Mouse (Mus musculus) G1E (cell line): ENCODE measurements around the gene Tapbpl. TPM values are rescaled to one million over a fixed set of nuclear protein-coding genes. Genes with fewer than 3 reads are reported as not detected.

Source experiments
- ATAC-seq: 2 replicates; pipeline ENCODE4 v1.8.0; 2016; ENCODE audit warnings: mild to moderate bottlenecking; ENCODE audit not compliant: insufficient number of reproducible peaks, poor library complexity, low FRiP score, severe bottlenecking; ENCODE audit errors: extremely low read depth
- DNase-seq: peaks from one replicate; pipeline ENCODE4 v3.0.0; 2012; ENCODE audit warnings: low spot score
- H3K27me3 ChIP-seq: 2 replicates; pipeline ENCODE4 v1.6.1; 2012; ENCODE audit warnings: mild to moderate bottlenecking, low read length, inconsistent platforms; ENCODE audit not compliant: insufficient read depth
- H3K36me3 ChIP-seq: replicated peaks from 2 replicates; pipeline ENCODE3; 2012; ENCODE audit warnings: mild to moderate bottlenecking, inconsistent platforms
- H3K4me1 ChIP-seq: 2 replicates; pipeline ENCODE4 v1.6.1; 2012; ENCODE audit warnings: low read depth, low read length, inconsistent platforms, mixed read lengths; ENCODE audit not compliant: insufficient read depth
- H3K4me3 ChIP-seq: 2 replicates; pipeline ENCODE4 v1.5.1; 2012; ENCODE audit warnings: low read depth, mild to moderate bottlenecking, inconsistent platforms, low read length, moderate library complexity, mixed read lengths
- H3K9me3 ChIP-seq: replicated peaks from 2 replicates; pipeline ENCODE4 v1.6.1; 2012; ENCODE audit warnings: inconsistent platforms
- CTCF ChIP-seq: IDR thresholded peaks from 2 replicates; pipeline ENCODE4 v1.5.1; 2012; ENCODE audit warnings: low read depth, low read length, inconsistent platforms, mixed read lengths
- GATA1 ChIP-seq: IDR thresholded peaks from 2 replicates; pipeline ENCODE4 v1.6.1; 2012; ENCODE audit warnings: borderline replicate concordance, low read length, inconsistent platforms, mixed read lengths
- GATA2 ChIP-seq: IDR thresholded peaks from 2 replicates; pipeline ENCODE4 v1.6.1; 2012; ENCODE audit warnings: low read depth, low read length, inconsistent platforms, borderline replicate concordance
- POLR2AphosphoS5 ChIP-seq: IDR thresholded peaks from 2 replicates; pipeline ENCODE4 v1.6.1; 2012; ENCODE audit warnings: low read depth, low read length, inconsistent platforms; ENCODE audit not compliant: insufficient replicate concordance
- TAL1 ChIP-seq: conservative IDR thresholded peaks from 2 replicates; pipeline ENCODE4 v1.6.1; 2012; ENCODE audit warnings: low read depth, low read length, inconsistent platforms, mixed read lengths
- polyA plus RNA-seq: library from polyadenylated mRNA; stranded (reverse); fragments of >175 nt; gene quantifications from 2 replicates; pipeline ENCODE4 v1.2.3, GENCODE M21; 2012
- total RNA-seq, 2 experiments: library from RNA; stranded (forward) in 1 of 2; stranded (reverse) in 1 of 2; fragments of 200-1000 nt in 1 of 2; fragments of >200 nt in 1 of 2; fragmentation: Nextera tagmentation in 1 of 2; gene quantifications; 2 replicates each; pipeline ENCODE4 v1.2.3; 2014 to 2017

Tapbpl gene
- total and polyA plus RNA-seq, 3 experiments, result 0.90 to 1.8 (median 1.4) TPM

DNA sequence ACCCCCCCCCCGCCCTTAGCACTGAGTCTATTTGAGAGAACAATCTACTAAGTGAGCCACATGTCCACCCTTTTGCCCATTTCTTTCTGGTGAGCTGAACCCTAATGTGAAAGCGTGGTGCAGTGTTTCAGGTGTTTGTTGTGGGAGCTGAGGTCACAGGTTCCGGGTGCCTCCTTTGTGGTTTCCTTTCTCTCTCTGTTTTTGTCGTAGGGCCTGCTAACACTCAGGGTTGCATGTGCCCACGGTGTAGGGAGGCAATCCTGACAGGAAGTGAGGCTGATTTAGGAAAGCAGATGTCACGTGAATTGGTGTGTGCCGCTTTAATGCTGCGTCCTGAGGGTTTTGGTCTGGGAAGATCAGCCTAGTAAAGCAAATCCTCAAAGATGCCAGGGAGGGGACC, 9.9 kb upstream of the Tapbpl start:
- DNase-seq (no peak), ATAC-seq (no peak)
- Histone ChIP-seq H3K36me3 (peaks cover 10% of the 10 kb centered on the region), H3K4me1 (peaks cover 2% of the 10 kb centered on the region), H3K4me3 (no peak overlapping the region), H3K9me3 (no peaks in the 10 kb centered on the region), H3K27me3 (peaks cover 6% of the 10 kb centered on the region; the same call in 1 of the 2 replicates)
- TF ChIP-seq GATA2 (no peak), GATA1 (no peak), CTCF (no peak), TAL1 (no peak)

DNA sequence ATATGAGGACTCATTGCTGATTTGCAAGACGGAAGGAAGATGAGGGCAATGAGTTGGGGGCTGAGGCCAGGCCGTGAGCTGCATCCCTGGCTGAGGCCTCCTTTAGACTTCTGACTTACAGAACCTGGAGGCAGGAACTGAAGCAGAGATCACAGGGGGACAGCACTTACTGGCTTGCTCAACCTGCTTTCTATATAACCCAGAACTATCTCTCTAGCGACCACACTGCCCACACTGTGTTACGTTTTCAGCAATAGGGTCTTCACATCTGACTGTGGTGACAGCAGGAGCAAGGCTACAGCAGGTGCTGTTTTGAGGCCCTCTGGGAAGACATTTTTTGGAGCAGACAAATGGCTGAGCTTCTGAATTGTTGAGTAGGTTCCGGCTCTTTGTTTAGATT, 9.0 kb upstream of the Tapbpl start:
- peaks cover 15% of the 10 kb centered on the region for H3K36me3 ChIP-seq
- DNase-seq (no peak), ATAC-seq (no peak)
- H3K4me1 ChIP-seq, result peaks cover 2% of the 10 kb centered on the region
- peaks cover 6% of the 10 kb centered on the region; the same call in 1 of the 2 replicates for H3K27me3 ChIP-seq
- TF ChIP-seq GATA2 (no peak), CTCF (no peak), GATA1 (no peak), TAL1 (no peak)
- no peaks in the 10 kb centered on the region for H3K9me3 ChIP-seq
- no peak overlapping the region for H3K4me3 ChIP-seq

DNA sequence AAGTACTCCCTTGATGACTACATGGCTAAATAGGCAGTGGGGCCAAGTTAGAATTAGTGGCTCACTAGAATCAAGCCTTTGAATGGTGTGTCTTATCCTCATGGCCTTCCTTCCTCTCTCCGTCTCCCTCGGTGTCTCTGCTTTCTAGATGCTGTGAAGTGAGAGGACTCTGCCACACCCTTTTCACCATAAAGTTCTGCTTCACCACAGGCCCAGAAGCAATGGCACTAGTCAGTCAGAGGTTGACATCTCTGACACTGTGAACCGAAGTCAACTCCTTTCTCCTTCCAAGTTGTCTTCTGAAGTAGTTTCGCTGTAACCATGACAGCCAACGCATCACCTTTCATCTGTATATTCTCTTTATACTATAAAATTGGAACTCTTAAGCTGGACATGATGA, 7.9 kb upstream of the Tapbpl start:
- Histone ChIP-seq H3K27me3 (0 out of 2 replicates have a peak, but pooled peaks cover 3% of the 10 kb centered on the region), H3K9me3 (no peaks in the 10 kb centered on the region), H3K4me3 (no peak overlapping the region), H3K36me3 (peaks cover 16% of the 10 kb centered on the region), H3K4me1 (peaks cover 2% of the 10 kb centered on the region)
- TF ChIP-seq TAL1 (no peak), GATA1 (no peak), GATA2 (no peak), CTCF (no peak), POLR2AphosphoS5 (no peak)
- ATAC-seq (no peak), DNase-seq (no peak)

DNA sequence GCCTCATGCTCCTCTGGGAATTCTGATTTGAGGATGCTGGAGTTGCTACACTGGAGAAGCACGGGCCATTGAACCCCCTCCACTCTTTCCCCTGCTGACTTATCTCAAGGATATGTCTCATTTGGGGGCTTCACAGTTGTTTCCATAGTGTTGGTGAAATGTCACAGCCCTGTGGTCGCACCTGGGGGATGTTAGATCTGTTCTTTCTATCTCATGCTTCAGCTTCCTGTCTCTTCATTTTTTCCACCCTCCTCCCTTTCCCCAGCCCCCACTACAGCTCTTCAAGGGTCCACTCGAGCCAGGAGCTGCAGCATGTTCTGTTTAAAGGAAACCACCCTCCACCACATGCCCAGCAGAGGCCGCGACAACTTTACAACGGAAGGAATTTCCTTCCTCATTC, 6.7 kb upstream of the Tapbpl start:
- ATAC-seq (no peak), DNase-seq (no peak)
- peaks cover 12% of the 10 kb centered on the region for H3K4me1 ChIP-seq
- H3K27me3 ChIP-seq, result 0 out of 2 replicates have a peak, but pooled peaks cover 3% of the 10 kb centered on the region
- peaks cover 26% of the 10 kb centered on the region for H3K36me3 ChIP-seq
- H3K9me3 ChIP-seq, result no peaks in the 10 kb centered on the region
- TF ChIP-seq TAL1 (no peak), POLR2AphosphoS5 (no peak)
- H3K4me3 ChIP-seq, result no peak overlapping the region

DNA sequence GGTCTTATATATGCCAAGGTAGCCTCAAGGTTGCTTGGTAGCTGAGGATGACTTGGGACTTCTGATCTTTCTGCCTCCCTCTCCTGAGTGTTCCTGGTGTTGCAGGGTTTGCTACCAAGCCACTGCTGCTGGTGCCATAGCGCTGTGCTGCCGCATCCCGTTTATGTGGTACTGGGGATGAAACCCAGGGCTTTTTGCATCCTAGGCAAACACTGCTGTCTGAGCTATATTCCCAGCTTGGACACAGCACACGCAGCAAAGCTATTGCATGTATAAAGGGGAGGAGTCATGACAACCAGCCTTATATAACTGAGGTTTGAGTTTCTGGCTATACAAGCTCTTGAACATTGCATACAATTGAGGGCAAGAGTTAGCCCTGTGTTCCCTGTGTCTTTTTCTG, 5.8 kb upstream of the Tapbpl start:
- TF ChIP-seq CTCF, result no peak
- TF ChIP-seq GATA2, result no peak
- no peak for TF ChIP-seq TAL1
- TF ChIP-seq GATA1, result no peak
- TF ChIP-seq POLR2AphosphoS5, result no peak
- ATAC-seq, result no peak
- peaks cover 26% of the 10 kb centered on the region for H3K36me3 ChIP-seq

DNA sequence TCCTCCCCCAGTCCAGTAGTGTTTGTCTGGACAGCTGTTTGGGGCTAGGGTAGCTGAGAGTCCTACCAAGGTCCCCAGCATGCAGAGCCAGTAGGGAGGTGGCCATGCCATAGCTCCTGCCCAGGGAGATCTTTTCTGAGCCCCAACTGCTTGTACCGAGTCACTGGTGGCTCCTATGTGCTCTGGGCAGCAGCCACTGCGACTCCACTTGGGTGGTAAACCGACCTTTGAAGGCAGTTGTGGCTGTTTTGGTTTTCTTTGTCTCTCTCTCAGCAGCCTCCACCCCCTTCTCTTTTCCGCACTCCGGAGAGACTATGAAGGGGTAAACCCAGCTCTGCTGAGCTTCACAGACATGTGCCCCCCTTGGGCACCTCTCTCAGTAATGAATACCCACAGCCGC, 5.1 kb upstream of the Tapbpl start, which contains the start of gene Cd27:
Gene Cd27, minus strand, starts transcription at position 229 of the 400 bp plus-strand sequence.
- Histone ChIP-seq H3K36me3 (peaks cover 26% of the 10 kb centered on the region), H3K4me1 (peaks cover 26% of the 10 kb centered on the region), H3K9me3 (no peaks in the 10 kb centered on the region), H3K27me3 (no peaks in the 10 kb centered on the region), H3K4me3 (no peak within 1 kb of the TSS)
- ATAC-seq (no peak), DNase-seq (no peak)
- TF ChIP-seq GATA2, result no peak
- no peak for TF ChIP-seq CTCF
- no peak for TF ChIP-seq GATA1
- TF ChIP-seq POLR2AphosphoS5, result no peak
- no peak for TF ChIP-seq TAL1

More for the DNA sequence above, 5.8 kb upstream of the Tapbpl start:
- no peak overlapping the region for H3K4me3 ChIP-seq
- H3K27me3 ChIP-seq, result no peaks in the 10 kb centered on the region
- no peaks in the 10 kb centered on the region for H3K9me3 ChIP-seq
- peaks cover 20% of the 10 kb centered on the region for H3K4me1 ChIP-seq
- DNase-seq, result no peak

DNA sequence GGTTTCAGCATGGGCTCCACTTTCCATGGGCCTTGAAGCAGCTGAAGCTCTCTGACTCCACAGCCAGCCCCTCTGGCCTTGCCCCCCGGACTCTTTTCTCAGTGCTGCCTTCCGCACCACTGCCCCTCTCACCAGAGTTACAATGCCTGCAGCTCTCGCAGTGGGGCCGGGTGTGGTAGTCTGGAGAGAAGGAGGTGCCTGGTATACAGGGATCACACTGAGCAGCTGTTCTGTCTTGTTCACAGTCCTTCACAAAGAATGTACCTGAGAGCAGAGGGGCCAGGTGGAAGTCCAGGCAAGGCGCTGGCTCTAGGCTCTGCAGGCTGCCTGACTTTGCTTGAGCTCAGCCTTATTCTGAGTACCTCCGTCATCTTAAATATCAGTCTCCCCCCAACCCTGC, 4.7 kb upstream of the Tapbpl start:
- ATAC-seq, result no peak

More for the DNA sequence above, 4.7 kb upstream of the Tapbpl start:
- H3K27me3 ChIP-seq, result no peaks in the 10 kb centered on the region
- TF ChIP-seq GATA1 (no peak), CTCF (no peak), GATA2 (no peak), TAL1 (no peak), POLR2AphosphoS5 (no peak)
- peaks cover 26% of the 10 kb centered on the region for H3K36me3 ChIP-seq
- no peak overlapping the region for H3K4me3 ChIP-seq
- DNase-seq, result no peak
- no peaks in the 10 kb centered on the region for H3K9me3 ChIP-seq
- H3K4me1 ChIP-seq, result peaks cover 31% of the 10 kb centered on the region
